Mouse (Mus musculus) heart, adult 2 months (tissue): ENCODE measurements around the gene Tbc1d5.

ENCODE experiments used
- CTCF ChIP-seq: fragments of 200-600 bp; IDR thresholded peaks from 2 replicates; pipeline ENCODE4 v1.8.1; 2022; ENCODE audit warnings: antibody characterized with exemption, mild to moderate bottlenecking, moderate library complexity
- POLR2A ChIP-seq: fragments of 200-500 bp; IDR thresholded peaks from 2 replicates; pipeline ENCODE4 v1.6.1; 2011; ENCODE audit warnings: mild to moderate bottlenecking, low read depth, low read length, control low read depth; ENCODE audit not compliant: insufficient read depth

GRCm38 (mm10) chr17:50981933-50982332, 197.2 kb downstream of the Tbc1d5 start:
- TF ChIP-seq POLR2A (no peak), CTCF (no peak)
